Mouse (Mus musculus): ENCODE measurements around the gene Gm6096.

- TF ChIP-seq CTCF (IDR thresholded peaks at IDR 0.05; ENCODE audit: control insufficient read depth, insufficient read depth, insufficient replicate concordance, low read depth, low read length) (no peak), POLR2A (IDR thresholded peaks at IDR 0.05; ENCODE audit: control insufficient read depth, low read depth, low read length) (no peak)
Measured at GRCm38 (mm10) chr7:34216474-34216873, 34.4 kb upstream of the Gm6096 start.
